Mouse (Mus musculus) layer of hippocampus, postnatal 14 days (tissue): Measurements from ENCODE around the gene Psmc2. TPM values are rescaled to one million over a fixed set of nuclear protein-coding genes. Genes with fewer than 3 reads are reported as not detected.

Source experiments
- DNase-seq, 2 experiments: peaks; one replicate each; pipeline ENCODE4 v3.0.0; 2021 to 2022; ENCODE audit warnings: low spot score in 2 of 2, mixed read lengths in 1 of 2
- long read RNA-seq, 2 experiments: library from polyadenylated mRNA; stranded (forward); transcript quantifications; one replicate each; pipeline ENCODE4 v2.0.0; 2021
- total RNA-seq, 2 experiments: library from RNA; stranded (reverse); gene quantifications; 2 replicates each; pipeline ENCODE4 v1.2.3; 2021

The Psmc2 gene
- total RNA-seq, result 100 to 1,000 TPM; 116 to 119 TPM
- long read RNA-seq, experiment 1, partial matches to known transcripts, result 102 of 106 reads
- long read RNA-seq, experiment 1, other reads (novel, unspliced or antisense), result 4 of 106 reads
- long read RNA-seq, experiment 2, partial matches to known transcripts, result 172 of 179 reads
- long read RNA-seq, experiment 2, other reads (novel, unspliced or antisense), result 7 of 179 reads

DNA sequence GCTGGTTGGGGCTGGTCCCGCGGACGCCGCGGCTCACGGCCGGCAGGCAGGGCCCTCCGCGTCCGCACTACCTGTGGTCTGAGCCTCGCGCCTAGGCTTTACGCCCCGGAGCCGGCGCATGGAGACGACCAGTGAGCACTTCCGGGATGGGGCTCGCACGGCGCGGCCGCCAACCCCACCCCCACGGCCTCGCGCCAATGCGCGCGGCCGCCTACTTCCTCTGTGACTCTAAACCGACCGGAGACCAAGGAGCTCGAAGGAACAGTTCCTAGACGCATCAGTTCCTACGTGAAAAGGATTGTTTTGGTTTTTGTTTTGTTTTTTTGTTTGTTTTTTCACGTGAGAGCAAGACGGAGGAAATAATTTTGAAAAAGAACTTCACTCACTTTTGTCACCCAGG lies at the start of gene Psmc2, which contains the start of gene Dnajc2:
Gene Psmc2, plus strand, starts transcription at position 231 of the 400 bp plus-strand sequence.
Gene Dnajc2, minus strand, starts transcription at position 199 of the 400 bp plus-strand sequence.
- DNase-seq, result peak; percentile 86 to 93

DNA sequence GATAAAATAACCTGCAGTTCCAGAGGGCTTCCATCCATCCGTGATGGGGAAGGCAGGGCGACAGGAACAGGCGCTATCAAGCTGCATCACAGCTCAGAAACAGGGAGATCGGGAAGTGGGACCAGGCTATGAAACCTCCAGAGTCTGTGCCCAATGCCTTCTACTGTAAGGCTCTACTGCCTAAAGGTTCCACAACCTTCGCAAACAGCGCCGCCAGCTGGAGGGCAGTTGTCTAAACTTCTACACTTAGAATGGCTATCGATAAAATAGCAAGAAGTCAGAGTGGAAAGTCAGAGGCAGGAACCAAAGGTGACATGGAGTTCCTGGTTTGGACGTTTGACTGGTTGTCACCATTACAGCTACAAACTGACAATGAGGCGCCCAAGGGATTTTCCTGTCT lies 49.5 kb upstream of the Psmc2 start:
- DNase-seq, result peak; percentile 42 to 61

DNA sequence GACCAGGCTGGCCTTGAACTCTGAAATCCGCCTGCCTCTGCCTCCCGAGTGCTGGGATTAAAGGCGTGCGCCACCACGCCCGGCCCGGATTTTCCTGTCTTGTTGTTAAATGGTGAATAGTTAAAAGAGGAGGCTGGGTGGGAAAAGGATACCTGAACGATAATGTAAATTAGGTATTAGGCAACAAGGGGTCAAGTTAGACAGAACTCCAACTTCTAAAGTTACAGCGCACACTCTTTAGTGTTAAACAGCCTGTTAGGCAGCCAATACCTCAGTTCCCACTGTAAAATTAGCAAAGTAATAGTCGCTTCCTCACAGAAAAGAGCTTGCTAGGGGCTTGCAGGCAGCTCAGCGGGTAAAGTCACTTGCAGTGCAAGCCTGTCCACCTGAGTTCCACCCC lies 49.0 kb upstream of the Psmc2 start:
- DNase-seq, result no peak

DNA sequence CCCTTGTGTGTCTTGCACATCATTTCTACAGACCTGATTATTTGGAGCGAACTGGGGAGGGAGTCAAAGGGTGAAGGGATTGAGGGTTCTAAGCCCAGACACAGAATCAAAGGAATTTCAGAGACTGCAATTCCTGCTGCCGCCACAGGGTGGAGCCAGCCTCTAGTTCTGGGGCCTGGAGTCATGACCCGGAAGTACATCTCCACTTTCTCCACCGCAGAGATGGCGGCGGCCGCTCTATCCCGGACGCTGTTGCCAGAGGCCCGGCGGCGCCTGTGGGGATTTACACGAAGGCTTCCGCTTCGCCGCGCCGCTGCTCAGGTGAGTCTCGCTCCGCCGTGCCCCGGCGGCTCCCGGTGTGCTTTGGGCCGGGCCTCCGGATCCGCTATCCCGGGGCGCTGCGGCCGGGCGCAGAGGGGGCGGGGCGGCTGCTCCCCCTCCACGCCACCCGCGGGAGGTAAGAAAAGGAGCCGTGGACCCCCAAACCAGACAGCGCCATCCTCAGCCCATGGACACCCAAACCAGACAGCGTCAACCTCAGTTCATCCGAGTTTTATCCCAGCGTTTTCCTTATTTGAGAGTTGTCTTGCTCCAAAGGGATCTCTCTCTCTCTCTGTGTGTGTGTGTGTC lies 48.0 kb upstream of the Psmc2 start, which contains the start of gene Pmpcb:
Gene Pmpcb, plus strand, starts transcription at position 186 of the 630 bp plus-strand sequence.
- DNase-seq, result peak; percentile 89 to 92

DNA sequence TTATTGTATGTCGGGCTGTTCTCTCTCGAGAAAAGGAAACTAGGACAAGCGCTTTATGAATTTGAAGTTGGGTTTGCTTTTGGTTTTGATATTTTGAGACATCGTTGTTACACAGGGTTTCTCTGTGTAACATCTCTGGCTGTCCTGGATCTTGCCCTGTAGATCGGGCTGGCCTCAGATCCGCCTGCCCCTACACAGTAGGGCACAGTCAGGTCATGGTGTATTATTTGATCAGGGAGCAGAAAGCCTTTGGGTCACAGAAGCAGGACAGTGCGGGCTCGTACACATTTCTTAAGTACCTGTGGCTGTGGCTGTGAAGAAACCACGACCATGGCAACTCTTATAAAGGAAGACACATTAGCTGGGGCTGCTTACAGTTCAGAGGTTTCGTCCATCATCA lies 47.5 kb upstream of the Psmc2 start:
- DNase-seq, result no peak

DNA sequence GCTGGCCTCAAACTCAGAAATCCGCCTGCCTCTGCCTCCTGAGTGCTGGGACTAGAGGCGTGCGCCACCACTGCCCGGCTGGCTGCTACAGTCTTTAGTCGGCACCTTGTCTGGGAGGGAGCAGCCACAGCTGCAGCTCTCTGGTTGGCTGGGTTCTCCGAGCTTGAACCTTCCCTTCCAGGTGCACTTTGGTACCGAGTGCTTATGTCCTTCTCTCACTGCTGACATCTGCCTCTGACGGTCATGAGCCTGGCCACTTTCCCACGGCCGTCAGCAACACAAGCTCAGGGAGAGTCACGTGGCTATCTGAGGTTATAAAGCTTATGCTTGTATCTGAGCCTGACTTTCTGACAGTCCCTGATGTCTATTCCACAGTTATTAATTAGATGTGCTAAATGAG lies 46.0 kb upstream of the Psmc2 start:
- DNase-seq, result no peak

DNA sequence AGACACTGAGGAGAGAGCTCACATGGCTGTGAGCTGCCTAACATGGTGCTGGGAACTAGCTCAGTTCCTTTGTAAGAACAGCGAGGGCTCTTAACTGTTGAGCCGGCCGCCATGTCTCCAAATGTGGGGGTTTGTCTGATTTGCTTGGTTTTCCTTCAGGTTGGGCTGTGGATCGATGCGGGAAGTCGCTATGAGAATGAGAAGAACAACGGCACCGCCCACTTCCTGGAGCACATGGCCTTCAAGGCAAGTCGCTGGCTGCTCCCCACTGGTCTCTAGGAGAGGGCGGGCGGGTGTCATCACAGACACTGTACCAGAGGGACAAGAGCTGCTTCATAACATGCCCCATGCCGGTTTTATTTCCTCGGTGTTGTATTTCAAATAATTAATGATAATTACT lies 45.2 kb upstream of the Psmc2 start:
- no peak for DNase-seq

DNA sequence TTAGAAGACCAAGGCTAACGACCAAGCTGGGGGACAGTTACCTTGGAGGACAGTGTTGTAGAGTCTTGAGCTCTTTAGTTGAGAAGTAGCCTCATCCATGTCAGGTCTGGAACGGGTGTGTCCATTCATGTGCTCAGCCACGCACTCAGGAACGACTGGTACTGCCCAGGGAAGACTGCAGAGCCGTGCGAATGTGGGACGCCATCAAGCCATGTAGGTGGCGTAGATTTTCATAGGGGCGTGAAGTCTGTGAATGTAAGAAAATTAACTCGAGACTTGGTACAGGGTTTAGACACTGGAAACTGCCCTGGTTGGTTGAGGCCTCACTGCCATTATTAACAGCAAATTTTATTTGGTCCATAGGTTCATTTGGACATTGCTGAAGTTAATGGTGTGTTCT lies 41.5 kb upstream of the Psmc2 start:
- no peak for DNase-seq

DNA sequence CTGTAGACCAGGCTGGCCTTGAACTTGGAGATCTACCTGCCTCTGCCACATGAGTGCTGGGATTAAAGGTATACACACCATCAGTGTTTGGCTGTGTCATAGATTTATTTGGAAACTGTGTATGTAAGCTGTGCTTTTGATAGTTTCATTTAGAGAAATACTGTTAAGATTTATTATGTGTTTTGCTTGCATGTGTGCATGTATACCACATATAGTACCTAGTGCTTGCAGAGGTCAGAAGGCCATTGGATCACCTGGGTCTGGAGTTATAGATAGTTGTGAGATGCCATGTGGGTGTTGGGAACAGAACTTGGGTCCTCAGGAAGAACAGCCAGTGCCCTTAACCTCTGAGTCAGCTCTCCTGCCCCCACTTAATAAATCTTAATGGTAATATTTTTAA lies 40.4 kb upstream of the Psmc2 start:
- DNase-seq, result no peak

DNA sequence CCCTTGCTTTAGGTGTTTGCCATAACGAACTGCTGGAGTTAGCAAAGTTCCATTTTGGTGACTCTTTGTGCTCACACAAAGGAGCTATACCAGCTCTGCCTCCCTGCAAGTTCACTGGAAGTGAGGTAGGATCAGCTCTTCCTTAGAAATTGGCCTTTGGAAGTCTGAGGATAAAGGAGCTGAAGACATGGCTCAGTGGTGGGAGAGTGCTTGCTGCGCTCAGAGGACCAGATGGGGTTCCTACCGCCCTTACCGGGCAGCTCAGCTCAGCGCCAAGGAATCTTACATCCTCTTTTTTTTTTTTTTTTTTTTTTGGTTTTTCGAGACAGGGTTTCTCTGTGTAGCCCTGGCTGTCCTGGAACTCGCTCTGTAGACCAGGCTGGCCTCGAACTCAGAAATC lies 39.1 kb upstream of the Psmc2 start:
- no peak for DNase-seq

DNA sequence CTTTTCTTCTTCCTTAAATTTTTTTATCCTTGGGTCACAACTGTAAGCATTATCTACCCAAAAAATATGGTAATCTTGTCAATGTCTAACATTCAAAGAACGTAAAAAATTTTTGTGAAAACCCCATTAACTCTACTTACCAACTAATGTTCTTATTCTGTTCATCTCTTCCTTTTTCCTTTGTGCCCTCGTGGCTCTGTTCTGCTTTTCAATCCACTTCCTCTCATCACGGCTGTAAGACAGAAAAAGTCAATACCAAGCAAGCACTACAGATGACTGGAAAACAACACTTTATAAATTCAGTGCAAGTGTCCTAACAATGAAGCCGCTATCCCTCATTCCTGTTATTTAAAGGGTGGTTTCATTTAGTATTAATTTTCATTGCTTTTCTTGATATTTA lies 16.6 kb upstream of the Psmc2 start:
- DNase-seq, result no peak

DNA sequence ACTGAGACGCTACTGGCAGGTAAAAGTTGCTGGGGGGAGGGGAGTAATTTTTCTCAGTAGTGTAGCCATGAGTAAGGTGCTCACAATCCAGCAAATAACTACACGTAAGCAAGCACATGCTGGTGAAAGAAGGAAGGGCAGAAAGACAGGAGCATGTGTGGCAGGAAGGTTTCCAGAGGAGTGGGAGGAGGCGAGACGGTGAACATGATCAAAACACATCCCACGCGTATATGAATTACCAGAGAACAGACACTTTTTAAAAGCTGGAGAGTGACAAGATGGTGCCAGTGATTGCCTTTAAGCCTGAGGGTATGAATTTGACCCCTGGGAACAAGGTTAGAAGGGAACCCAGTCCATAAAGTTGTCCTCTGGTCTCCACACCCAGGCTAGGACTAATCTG lies 15.2 kb upstream of the Psmc2 start:
- no peak for DNase-seq

DNA sequence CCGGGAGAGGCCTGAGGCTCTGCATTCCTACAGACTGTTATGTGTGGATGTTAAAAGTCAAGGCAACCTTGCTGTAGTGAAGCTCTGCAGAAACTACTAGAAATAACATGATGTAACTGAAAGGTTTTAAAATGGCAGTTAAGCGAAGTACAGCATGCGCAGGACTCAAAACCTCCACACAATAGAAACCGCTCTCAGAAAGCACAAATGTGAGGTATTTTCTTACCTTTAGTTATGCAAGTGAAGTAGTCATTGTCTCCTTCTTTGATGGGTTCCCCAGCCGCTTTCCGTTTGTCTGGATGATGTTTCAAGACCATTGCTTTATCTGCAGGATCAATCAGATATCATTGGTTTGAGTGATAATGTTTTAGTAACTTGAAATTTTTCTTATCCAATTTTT lies 8.6 kb upstream of the Psmc2 start:
- no peak for DNase-seq

DNA sequence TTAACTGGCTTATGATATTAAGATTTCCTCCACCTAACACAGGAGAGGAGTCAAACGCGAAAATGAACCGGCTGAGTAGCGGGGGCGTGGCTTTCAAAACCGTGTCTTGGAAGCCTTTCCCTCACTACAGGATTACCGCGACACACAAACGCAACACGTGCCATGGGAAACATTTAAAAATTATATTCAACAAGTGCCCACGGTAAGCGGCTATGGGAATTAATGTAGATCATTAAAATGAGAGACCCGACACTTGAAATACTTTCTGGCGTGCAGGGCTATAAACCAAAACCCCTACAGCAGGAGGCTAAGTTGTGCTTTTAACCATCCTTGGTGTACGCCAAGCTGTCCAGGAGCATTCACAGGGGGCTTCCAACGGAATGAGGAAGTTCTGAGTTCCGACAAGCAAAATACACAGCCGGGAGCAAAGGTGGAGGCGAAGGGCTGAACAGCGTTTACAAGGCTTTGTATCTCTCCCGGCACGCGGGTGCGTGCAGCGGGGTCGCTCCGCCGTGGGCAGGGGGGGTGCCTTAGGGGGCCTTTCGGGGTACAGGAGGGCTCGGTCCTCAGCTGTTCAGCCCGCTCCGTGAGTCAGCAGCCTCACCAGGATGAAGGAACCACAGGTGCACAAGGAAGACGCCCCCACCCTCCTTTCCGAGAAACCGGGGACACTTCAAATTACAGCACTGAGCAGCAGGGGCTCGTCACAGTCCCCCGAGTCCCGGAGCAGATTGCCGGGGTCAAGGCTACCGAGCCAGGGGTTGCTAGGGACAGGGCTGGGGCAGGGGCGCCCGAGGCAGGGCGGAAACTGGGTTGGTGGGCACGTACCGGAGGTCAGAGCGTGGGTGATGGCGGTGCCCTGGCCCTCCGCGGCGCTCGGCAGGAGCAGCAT lies 676 bp upstream of the Psmc2 start:
- DNase-seq, result no peak

DNA sequence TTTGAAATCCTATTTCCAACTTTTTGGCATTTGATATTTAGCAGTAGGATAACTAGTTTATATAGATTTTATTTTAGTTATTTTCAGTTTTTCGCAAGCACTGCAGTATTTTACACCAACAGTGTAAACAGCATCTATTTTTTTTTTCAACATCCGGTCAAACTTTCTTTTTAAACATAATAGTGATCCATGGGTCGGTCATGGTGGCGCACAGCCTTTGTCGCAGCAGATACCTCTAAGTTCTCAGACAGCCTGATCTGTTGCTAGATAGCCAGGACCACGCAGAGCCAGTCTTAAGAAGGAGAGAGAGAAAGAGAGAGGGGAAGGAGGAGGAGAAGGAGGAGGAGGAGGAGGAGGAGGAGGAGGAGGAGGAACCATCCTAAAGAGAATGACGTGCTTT lies 693 bp downstream of the Psmc2 start:
- no peak for DNase-seq

DNA sequence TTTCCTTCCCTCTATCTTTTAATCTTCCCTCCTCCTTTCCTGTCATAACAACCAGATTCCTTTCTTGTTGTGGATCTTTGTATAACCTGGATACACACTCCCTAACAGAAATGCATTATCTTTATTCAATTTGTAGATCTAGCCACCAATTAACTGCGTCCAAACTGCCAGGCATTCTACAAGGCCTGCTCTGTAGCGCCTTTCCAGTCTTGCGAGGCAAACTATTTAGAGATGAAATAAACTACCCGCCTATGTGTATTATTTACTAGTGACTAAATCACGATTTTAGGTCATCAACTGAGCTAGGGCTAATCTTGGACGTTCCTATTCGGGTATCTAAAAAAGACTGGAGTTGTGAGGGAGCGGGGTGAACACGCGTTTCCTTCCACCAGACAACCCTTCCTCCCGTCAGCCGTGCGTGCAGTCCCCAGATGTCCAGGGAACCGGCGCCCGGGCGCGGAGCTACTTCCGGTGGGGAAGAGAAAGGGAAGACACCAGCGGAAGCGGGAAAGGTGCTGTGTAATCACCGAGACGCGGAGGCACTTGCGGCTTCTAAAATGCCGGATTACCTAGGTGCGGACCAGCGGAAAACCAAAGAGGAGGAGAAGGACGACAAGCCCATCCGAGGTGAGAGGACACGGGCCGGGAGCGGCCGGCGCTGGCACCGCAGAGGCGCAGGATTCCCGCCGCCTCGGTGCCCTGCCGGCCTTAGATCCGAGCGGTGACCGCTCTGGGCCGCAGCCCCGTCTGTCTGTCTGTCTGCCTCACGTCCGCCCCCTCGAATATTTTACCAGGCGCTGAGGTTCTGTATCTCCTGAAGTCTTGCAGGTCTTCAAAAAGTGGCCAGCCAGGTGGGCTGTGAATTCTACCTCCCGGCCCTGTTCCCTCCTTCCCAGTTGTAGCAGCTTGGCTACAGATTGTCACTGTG lies 1.4 kb downstream of the Psmc2 start:
- peak; percentile 93 to 94 for DNase-seq

DNA sequence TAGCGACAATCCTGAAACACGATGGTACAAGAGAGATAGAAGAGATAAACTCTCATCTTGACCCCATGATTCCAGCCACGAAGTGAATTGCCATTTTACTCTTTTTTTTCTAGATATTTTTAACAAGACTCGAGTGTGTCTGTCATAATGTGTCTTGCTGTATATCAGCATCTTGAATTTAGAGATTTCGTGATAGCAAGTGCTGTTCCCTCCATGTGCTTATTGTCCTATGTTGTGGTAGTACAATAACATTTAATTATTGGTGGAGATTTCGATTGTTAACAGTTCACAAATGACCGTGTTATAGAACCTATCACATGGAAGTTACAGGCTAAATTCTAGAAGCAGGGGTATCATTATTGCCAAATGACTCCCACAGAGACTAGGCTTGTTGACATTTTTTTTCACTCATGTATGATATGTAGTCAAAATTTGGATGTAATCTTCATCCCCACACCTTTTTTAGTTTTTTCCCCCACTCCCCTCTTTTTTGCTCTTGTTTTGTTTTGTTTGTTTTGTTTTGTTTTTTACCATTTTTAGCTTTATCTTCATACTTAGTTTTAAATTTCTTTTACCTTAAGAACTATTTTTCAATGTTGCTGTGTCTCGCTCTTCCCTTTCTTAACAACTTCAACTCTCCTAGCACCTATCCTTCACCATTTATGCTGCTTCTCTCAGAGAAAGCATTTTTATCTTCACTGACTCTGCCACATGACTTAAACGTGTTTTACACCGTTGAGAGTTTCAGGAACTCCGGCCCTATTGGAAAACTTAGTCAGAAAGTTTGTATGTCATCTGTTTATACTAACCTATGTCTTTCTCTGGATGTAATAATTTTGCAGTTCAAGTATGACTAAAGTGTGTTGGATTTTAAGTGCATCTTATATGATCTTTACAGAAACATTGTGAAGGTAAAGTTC lies 2.4 kb downstream of the Psmc2 start:
- no peak for DNase-seq

DNA sequence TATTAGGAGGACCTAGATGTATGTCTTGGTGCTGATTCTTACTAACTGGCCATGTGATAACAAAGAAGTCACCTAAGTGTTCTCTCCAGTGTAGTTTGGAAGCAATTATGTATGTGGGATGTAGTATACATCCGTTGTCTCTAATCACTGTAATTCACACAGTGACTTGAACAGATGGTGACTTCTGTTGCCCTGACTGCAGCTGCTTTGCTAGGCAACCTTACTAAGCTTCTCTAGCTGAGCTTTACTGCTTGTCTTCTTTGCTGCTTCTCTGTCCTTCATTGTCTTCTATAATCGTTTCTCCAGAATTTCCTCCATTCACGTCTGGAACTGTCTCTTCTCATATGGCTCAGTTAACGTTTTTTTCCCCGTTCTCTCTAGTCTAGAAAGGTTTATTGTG lies 4.0 kb downstream of the Psmc2 start:
- peak in 1 of 2 experiments; percentile 29 for DNase-seq

DNA sequence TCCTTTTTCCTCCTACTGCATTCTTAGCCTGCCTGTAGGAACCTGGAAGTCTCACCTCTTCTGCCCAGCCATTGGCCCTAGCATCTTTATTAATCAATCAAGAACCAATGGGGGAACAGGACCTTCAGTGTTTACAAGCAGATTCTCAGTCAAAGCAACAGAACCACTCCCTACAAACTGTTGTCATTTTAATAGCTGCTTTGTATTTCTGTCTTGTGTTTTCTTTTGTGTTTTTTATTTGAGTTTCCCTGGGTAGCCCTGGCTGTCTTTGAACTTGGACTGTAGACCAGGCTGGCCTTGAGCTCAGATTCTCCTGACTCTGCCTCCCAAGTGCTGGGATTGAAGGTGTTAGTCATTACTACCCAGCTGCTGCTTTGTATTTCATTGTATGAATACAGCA lies 7.1 kb downstream of the Psmc2 start:
- no peak for DNase-seq

DNA sequence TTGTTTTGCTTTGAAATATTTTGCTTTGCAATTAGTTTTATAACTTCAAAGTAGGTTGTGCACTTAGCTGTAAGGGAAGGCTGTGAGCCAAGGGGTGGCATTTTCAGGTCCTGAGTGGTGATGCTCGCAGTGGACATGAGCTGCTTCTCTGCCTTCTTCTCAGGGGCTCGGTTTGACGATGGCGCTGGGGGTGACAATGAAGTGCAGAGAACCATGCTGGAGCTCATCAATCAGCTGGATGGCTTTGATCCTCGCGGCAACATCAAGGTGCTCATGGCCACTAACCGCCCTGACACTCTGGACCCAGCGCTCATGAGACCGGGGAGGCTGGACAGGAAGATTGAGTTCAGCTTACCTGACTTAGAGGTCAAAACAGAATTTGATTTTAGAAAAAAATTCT lies 17.8 kb downstream of the Psmc2 start:
- DNase-seq, result no peak
